Mouse (Mus musculus) lung, embryonic 14.5 days (tissue): ENCODE measurements around the gene Chchd1. TPM values are rescaled to one million over a fixed set of nuclear protein-coding genes. Genes with fewer than 3 reads are reported as not detected.
A peak's percentile ranks its signal among the peaks of the same experiment; 100 is the strongest.

Source experiments
- ATAC-seq: fragments of 200-750 bp; cut with Nextera tagmentation; 2 replicates; pipeline ENCODE4 v1.8.0; 2017; ENCODE audit warnings: mild to moderate bottlenecking, moderate TSS enrichment, moderate library complexity; ENCODE audit not compliant: insufficient read depth
- DNase-seq: peaks from one replicate; pipeline ENCODE4 v3.0.0-alpha.2; 2015
- H3K27ac ChIP-seq: fragments of 300-500 bp; sonication (generic); 2 replicates; pipeline ENCODE4 v1.5.1; 2014; ENCODE audit warnings: low read depth, mild to moderate bottlenecking, moderate library complexity
- H3K27me3 ChIP-seq: fragments of 300-500 bp; sonication (generic); 2 replicates; pipeline ENCODE4 v1.6.1; 2014; ENCODE audit warnings: low read length, control low read depth; ENCODE audit not compliant: insufficient read depth
- H3K36me3 ChIP-seq: fragments of 300-500 bp; sonication (generic); 2 replicates; pipeline ENCODE4 v1.6.1; 2014; ENCODE audit warnings: control low read depth; ENCODE audit not compliant: insufficient read depth
- H3K4me1 ChIP-seq: fragments of 300-500 bp; sonication (generic); 2 replicates; pipeline ENCODE4 v1.6.1; 2014; ENCODE audit warnings: antibody characterized with exemption, control low read depth; ENCODE audit not compliant: insufficient read depth
- H3K4me2 ChIP-seq: fragments of 300-500 bp; sonication (generic); 2 replicates; pipeline ENCODE4 v1.6.1; 2014; ENCODE audit warnings: mild to moderate bottlenecking
- H3K4me3 ChIP-seq: fragments of 300-500 bp; sonication (generic); 2 replicates; pipeline ENCODE4 v1.5.1; 2014; ENCODE audit warnings: low read depth, low read length
- H3K9ac ChIP-seq: fragments of 300-500 bp; sonication (generic); 2 replicates; pipeline ENCODE4 v1.6.1; 2014
- H3K9me3 ChIP-seq: fragments of 300-500 bp; sonication (generic); 2 replicates; pipeline ENCODE4 v1.6.1; 2016; ENCODE audit warnings: low read depth, low read length, control low read depth
- CTCF ChIP-seq: IDR thresholded peaks from 2 replicates; pipeline ENCODE4 v1.5.1; 2016; ENCODE audit warnings: antibody characterized with exemption, low read depth
- WGBS: fragments of 180-500 bp; shearing (Covaris S2); extraction: QIAGEN DNeasy Blood & Tissue Kit; methylation state at CpG from one replicate; pipeline ENCODE4 v1.1.7; 2014; 5-methylcytosine and 5-hydroxymethylcytosine counted together
- polyA plus RNA-seq: library from polyadenylated mRNA; unstranded; fragments of >200 nt; fragmentation: Nextera tagmentation; extraction: Ambion mirVana; gene quantifications from 2 replicates; pipeline ENCODE4 v1.2.1, GENCODE M21; 2014

The Chchd1 gene
- polyA plus RNA-seq, 1 experiment from 2014 or later, result 227 TPM

DNA sequence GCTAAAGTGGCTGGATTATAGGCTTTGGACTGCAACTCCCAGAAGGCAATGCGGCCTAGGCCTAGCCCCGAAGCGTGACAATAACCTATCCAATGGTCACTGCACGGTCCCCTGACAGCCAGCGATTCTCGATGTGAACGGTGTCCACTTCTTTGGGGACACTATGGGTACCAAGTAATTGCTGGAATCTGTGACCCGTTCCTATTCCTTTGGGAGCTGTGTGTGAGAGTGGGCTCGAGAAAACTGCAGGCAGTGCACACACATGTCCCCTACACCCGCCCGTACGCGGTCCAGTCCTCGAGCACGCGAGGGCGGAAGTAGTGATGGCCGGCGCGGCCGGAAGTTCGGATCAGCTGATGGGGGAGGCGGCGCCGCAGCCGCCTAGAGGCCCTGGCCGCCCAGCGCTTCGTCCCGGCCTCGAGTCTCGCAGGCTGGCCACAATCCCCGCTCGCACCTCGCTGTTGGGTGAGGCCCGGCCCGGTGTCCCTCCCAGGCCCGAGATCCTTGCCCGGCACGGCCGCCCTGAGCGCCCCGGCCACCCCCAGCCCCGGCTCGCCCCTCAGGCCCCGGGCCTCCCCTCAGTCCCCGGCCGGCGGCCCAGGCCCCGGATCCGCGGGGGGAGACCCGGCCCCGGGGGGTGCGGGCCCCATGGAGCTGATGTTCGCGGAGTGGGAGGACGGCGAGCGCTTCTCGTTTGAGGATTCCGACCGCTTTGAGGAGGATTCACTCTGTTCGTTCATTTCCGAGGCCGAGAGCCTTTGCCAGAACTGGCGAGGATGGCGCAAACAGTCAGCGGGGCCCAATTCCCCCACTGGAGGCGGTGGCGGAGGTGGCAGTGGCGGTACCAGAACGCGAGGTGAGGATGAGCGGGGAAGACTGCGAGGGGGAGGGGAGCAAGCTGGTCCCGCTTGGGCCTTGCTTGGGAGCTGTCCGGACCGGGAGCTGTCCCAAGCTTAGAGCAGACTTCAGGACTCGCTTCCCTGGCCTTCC, 4.7 kb downstream of the Chchd1 start, which contains the start of gene Zswim8:
Gene Zswim8 (plus strand): TSS at position 352 of the 990 bp plus-strand sequence.
- peak; percentile 93 for ATAC-seq
- no peaks in the 10 kb centered on the region for H3K9me3 ChIP-seq
- under 1% methylated on average over 80 of the region's 80 CpGs for WGBS
- no peaks in the 10 kb centered on the region for H3K27me3 ChIP-seq
- peaks cover 6% of the 10 kb centered on the region for H3K4me1 ChIP-seq
- TF ChIP-seq CTCF, result no peak
- peak within 1 kb of the TSS; percentile 75 for H3K4me2 ChIP-seq
- H3K27ac ChIP-seq, result peak within 1 kb of the TSS; percentile 81
- H3K4me3 ChIP-seq, result peak within 1 kb of the TSS; percentile 99
- peaks cover 37% of the 10 kb centered on the region for H3K36me3 ChIP-seq
- peak; percentile 95 for DNase-seq
- H3K9ac ChIP-seq, result peak within 1 kb of the TSS; percentile 96

DNA sequence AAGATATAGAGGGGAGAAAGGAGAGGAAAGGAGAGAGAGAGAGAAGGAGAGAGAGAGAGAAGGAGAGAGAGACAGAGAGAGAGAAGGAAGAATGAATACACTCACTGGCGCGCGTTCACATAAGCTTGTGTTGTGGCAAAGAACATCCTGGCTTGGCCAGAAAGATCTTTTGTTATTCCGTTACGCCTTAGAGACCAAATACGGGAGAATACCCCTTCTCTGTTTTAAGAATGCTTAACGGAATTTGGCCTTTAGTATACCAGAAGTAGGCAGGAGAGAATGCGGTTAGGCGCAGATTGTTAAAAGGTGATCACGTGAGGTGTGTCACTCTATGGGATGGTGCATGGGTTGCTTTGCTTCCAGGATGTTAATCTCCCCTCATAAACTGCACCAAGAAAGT, 5.4 kb downstream of the Chchd1 start:
- WGBS, result 5% methylated on average over 10 of the region's 10 CpGs
- H3K4me2 ChIP-seq, result peak overlapping the region; percentile 75
- TF ChIP-seq CTCF, result no peak
- peak overlapping the region; percentile 99 for H3K4me3 ChIP-seq
- H3K27me3 ChIP-seq, result no peaks in the 10 kb centered on the region
- no peak overlapping the region for H3K27ac ChIP-seq
- H3K4me1 ChIP-seq, result peaks cover 6% of the 10 kb centered on the region
- no peaks in the 10 kb centered on the region for H3K9me3 ChIP-seq
- H3K9ac ChIP-seq, result peak overlapping the region; percentile 96
- peak; percentile 23 for DNase-seq
- no peak for ATAC-seq
- H3K36me3 ChIP-seq, result peaks cover 44% of the 10 kb centered on the region

DNA sequence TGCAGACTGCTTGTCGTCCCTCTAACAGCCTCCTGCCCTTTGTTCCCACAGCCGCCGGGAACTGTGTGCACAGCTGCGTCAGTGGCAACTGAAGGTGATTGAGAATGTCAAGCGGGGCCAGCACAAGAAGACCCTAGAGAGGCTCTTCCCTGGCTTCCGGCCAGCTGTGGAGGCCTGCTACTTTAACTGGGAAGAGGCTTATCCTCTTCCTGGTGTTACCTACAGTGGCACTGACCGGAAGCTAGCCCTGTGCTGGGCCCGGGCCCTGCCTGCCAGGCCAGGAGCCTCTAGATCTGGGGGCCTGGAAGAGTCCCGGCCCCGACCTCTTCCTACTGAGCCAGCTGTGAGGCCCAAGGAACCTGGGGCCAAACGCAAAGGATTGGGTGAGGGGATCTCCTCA, 11.0 kb downstream of the Chchd1 start:
- Histone ChIP-seq H3K9ac (no peak overlapping the region), H3K27me3 (no peaks in the 10 kb centered on the region), H3K4me2 (no peak overlapping the region), H3K27ac (no peak overlapping the region), H3K4me3 (no peak overlapping the region), H3K4me1 (peaks cover 5% of the 10 kb centered on the region), H3K36me3 (peaks cover 84% of the 10 kb centered on the region), H3K9me3 (no peaks in the 10 kb centered on the region)
- ATAC-seq, result no peak
- DNase-seq, result no peak
- WGBS, result 47% methylated on average over 11 of the region's 11 CpGs
- TF ChIP-seq CTCF, result no peak

DNA sequence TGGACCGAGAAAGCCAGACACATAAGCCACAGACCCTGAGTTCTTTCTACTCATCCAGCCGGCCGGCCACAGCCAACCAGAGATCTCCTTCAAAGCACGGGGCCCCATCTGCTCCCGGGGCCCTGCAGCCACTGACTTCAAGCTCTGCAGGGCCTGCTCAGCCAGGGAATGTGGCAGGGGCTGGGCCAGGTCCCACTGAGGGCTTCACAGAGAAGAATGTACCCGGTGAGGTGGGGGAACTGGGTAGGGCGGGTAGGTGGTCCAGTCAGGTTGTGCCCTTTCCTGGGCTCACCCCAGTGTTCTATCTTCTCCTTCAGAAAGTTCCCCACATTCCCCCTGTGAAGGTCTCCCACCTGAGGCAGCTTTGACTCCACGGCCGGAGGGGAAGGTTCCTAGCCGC, 15.6 kb downstream of the Chchd1 start:
- Histone ChIP-seq H3K27ac (no peak overlapping the region), H3K9me3 (no peaks in the 10 kb centered on the region), H3K9ac (no peak overlapping the region), H3K27me3 (no peaks in the 10 kb centered on the region), H3K36me3 (peaks cover 99% of the 10 kb centered on the region), H3K4me2 (no peak overlapping the region), H3K4me3 (no peak overlapping the region), H3K4me1 (no peaks in the 10 kb centered on the region)
- 90% methylated on average over 10 of the region's 10 CpGs for WGBS
- no peak for DNase-seq
- no peak for TF ChIP-seq CTCF
- ATAC-seq, result no peak

DNA sequence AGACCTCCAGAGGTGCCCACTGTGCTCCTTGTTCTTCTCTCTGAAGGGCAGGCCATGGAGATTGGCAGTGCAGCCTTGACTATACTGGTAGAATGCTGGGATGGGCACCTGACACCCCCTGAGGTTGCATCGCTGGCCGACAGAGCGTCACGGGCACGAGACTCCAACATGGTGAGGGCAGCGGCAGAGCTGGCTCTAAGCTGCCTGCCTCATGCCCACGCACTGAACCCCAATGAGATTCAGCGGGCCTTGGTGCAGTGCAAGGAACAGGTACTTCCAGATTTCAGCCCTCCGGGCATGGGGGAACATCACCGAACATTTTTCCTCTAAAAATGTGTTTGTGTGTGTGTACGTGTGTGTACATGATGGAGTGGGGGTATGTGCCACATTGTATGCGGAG, 17.0 kb downstream of the Chchd1 start:
- H3K9ac ChIP-seq, result no peak overlapping the region
- no peak overlapping the region for H3K4me3 ChIP-seq
- no peaks in the 10 kb centered on the region for H3K9me3 ChIP-seq
- no peaks in the 10 kb centered on the region for H3K27me3 ChIP-seq
- TF ChIP-seq CTCF, result no peak
- no peak for DNase-seq
- H3K36me3 ChIP-seq, result peaks cover 98% of the 10 kb centered on the region
- WGBS, result 89% methylated on average over 12 of the region's 12 CpGs
- ATAC-seq, result no peak
- H3K4me1 ChIP-seq, result no peaks in the 10 kb centered on the region
- no peak overlapping the region for H3K27ac ChIP-seq
- H3K4me2 ChIP-seq, result no peak overlapping the region

DNA sequence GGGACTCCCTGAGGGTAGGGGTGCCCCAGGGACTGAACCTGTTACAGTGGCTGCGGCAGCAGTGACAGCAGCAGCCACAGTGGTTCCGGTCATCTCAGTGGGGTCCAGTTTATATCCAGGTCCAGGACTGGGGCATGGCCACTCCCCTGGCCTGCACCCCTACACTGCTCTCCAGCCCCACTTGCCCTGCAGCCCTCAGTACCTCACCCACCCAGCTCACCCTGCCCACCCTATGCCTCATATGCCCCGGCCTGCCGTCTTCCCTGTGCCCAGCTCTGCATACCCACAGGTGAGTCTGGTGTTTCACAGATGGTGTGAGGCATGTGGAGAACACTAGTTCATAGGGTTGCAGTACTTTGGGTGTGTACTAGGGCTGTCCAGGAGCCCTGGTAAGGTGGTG, 18.6 kb downstream of the Chchd1 start:
- Histone ChIP-seq H3K27ac (no peak overlapping the region), H3K4me2 (no peak overlapping the region), H3K36me3 (peaks cover 99% of the 10 kb centered on the region), H3K4me1 (no peaks in the 10 kb centered on the region), H3K9me3 (no peaks in the 10 kb centered on the region), H3K9ac (no peak overlapping the region), H3K27me3 (no peaks in the 10 kb centered on the region), H3K4me3 (no peak overlapping the region)
- ATAC-seq (peak; percentile 31; the same call in 1 of the 2 replicates), DNase-seq (no peak)
- no peak for TF ChIP-seq CTCF
- 95% methylated on average over 4 of the region's 4 CpGs for WGBS

DNA sequence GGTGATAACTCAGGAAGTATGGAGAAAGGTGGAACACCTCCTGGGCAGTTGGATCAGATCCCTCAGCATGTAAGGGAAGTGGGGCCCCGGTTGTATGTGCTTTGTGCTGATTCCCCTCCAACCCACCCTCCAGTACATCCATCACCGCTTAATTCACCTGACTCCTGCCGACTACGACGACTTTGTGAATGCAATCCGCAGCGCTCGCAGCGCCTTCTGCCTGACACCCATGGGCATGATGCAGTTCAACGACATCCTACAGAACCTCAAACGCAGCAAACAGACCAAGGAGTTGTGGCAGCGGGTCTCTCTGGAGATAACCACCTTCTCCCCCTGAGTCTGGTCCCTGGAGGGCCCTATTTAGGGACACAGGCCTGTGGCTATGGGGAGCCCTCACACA, 20.2 kb downstream of the Chchd1 start:
- Histone ChIP-seq H3K9ac (no peak overlapping the region), H3K4me1 (no peaks in the 10 kb centered on the region), H3K4me3 (no peak overlapping the region), H3K36me3 (peaks cover 99% of the 10 kb centered on the region), H3K9me3 (no peaks in the 10 kb centered on the region), H3K27me3 (no peaks in the 10 kb centered on the region), H3K27ac (no peak overlapping the region), H3K4me2 (no peak overlapping the region)
- no peak for TF ChIP-seq CTCF
- ATAC-seq (no peak), DNase-seq (no peak)
- 87% methylated on average over 12 of the region's 12 CpGs for WGBS
